Mouse (Mus musculus): ENCODE results near the gene Tpp1. TPM values are rescaled to one million over a fixed set of nuclear protein-coding genes. Genes with fewer than 3 reads are reported as not detected.

Tpp1 gene
- polyA plus RNA-seq, 1 experiment from 2014 or later, result 66.1 TPM

Other genes with a start within 250 kb of the Tpp1 start
- gene Smpd1, start 197.9 kb downstream of the Tpp1 start, polyA plus RNA-seq (2016; fragmentation: Nextera tagmentation; extraction: Ambion mirVana), result 34.2 and 41.7 TPM in 2 replicates
- 112 and 134 TPM in 2 replicates for gene Apbb1, start 170.6 kb downstream of the Tpp1 start, polyA plus RNA-seq (2016; fragmentation: Nextera tagmentation; extraction: Ambion mirVana)
- gene Hpx, start 152.1 kb downstream of the Tpp1 start, polyA plus RNA-seq (2016; fragmentation: Nextera tagmentation; extraction: Ambion mirVana), result 0.07 and 0.17 TPM in 2 replicates
- 30.3 and 36.0 TPM in 2 replicates for gene Trim3, start 118.7 kb downstream of the Tpp1 start, polyA plus RNA-seq (2016; fragmentation: Nextera tagmentation; extraction: Ambion mirVana)
- 164 TPM in 2 replicates for gene Timm10b, start 112.2 kb downstream of the Tpp1 start, polyA plus RNA-seq (2016; fragmentation: Nextera tagmentation; extraction: Ambion mirVana)
- gene Arfip2, start 111.8 kb downstream of the Tpp1 start, polyA plus RNA-seq (2016; fragmentation: Nextera tagmentation; extraction: Ambion mirVana), result 57.5 and 67.3 TPM in 2 replicates
- gene Gm45799, start 111.7 kb downstream of the Tpp1 start, polyA plus RNA-seq (2016; fragmentation: Nextera tagmentation; extraction: Ambion mirVana), result 8.1 and 12.0 TPM in 2 replicates
- gene Dnhd1, start 101.4 kb downstream of the Tpp1 start, polyA plus RNA-seq (2016; fragmentation: Nextera tagmentation; extraction: Ambion mirVana), result 0.40 and 0.41 TPM in 2 replicates
- 236 and 240 TPM in 2 replicates for gene Ilk, start 15.6 kb downstream of the Tpp1 start, polyA plus RNA-seq (2016; fragmentation: Nextera tagmentation; extraction: Ambion mirVana)
- 35.4 and 44.0 TPM in 2 replicates for gene Rrp8, start 14.8 kb downstream of the Tpp1 start, polyA plus RNA-seq (2016; fragmentation: Nextera tagmentation; extraction: Ambion mirVana)
- 160 and 188 TPM in 2 replicates for gene Taf10, start 7.9 kb downstream of the Tpp1 start, polyA plus RNA-seq (2016; fragmentation: Nextera tagmentation; extraction: Ambion mirVana)
- 6.7 and 10.1 TPM in 2 replicates for gene Dchs1, start 35.4 kb upstream of the Tpp1 start, polyA plus RNA-seq (2016; fragmentation: Nextera tagmentation; extraction: Ambion mirVana)
- 293 and 320 TPM in 2 replicates for gene Mrpl17, start 58.9 kb upstream of the Tpp1 start, polyA plus RNA-seq (2016; fragmentation: Nextera tagmentation; extraction: Ambion mirVana)
- gene Gm4070, start 201.7 kb upstream of the Tpp1 start, polyA plus RNA-seq (2016; fragmentation: Nextera tagmentation; extraction: Ambion mirVana), result 0.06 and 0.11 TPM in 2 replicates